ENCODE assay signal across 7 mouse cellular contexts in the genomic region with DNA sequence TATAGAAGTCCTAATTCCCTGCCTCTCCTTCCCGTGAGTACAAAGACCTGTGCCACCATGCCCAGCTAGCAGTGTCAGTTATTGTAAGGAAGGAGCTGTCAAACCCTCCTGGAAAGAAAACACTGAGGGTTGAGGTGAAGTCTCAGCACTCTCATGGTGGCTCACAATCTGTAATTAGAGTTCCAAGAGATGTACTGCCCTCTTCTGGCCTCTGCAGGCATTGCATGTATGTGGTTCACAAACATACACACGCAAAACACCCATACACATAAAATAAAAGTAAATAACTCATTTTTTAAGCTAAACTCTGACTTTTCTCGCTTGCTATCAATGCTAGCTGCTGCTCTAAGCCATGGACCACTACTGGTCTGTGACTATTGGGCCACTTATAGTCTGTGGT. TPM values are rescaled to one million over a fixed set of nuclear protein-coding genes. Genes with fewer than 3 reads are reported as not detected.
DNase-seq lines count a peak whose midpoint lies in the region; ATAC-seq and TF ChIP-seq lines count a peak whose summit lies in the region.

No protein-coding gene starts in this region.

- H3K4me3 ChIP-seq in liver, embryonic 12.5 days, result no peak overlapping the region
- H3K4me3 ChIP-seq in bone marrow macrophage, adult 2 months (ENCODE audit: insufficient read depth, low read length), result no peak overlapping the region

- H3K27ac ChIP-seq in liver, embryonic 12.5 days, result no peak overlapping the region
- no peak overlapping the region for H3K27ac ChIP-seq in bone marrow macrophage, adult 2 months (ENCODE audit: insufficient read depth, low read depth, low read length)

- intact Hi-C loops in heart, postnatal 10 days (cut with DNase I), result no loop called here

- DNase-seq in liver, result peak; percentile 76
- DNase-seq in MEL-GATA-1-ER (ENCODE audit: extremely low read depth, low read depth), result peak; percentile 54
- DNase-seq in heart, postnatal 10 days, result peak; percentile 15 to 53
- no peak for DNase-seq in frontal cortex, postnatal 14 days (ENCODE audit: low spot score in 2 of 2)

- no peak for ATAC-seq in liver, embryonic 12.5 days
- ATAC-seq in megakaryocyte progenitor cell, adult 5-6 weeks (replicated peaks; ENCODE audit: poor library complexity), result peak; percentile 98

- H3K27me3 ChIP-seq in liver, embryonic 12.5 days (replicated peaks), result no peaks in the 10 kb centered on the region

- H3K4me1 ChIP-seq in liver, embryonic 12.5 days, result no peaks in the 10 kb centered on the region
- H3K4me1 ChIP-seq in bone marrow macrophage, adult 2 months (ENCODE audit: control insufficient read depth, insufficient read depth, low read length), result no peaks in the 10 kb centered on the region

- 0 out of 2 replicates have a peak, but pooled peaks cover 11% of the 10 kb centered on the region for H3K36me3 ChIP-seq in liver, embryonic 12.5 days

- no peak overlapping the region for H3K4me2 ChIP-seq in liver, embryonic 12.5 days

- 40% methylated on average over 3 of the region's 3 CpGs for WGBS in liver, embryonic 12.5 days (ENCODE audit: insufficient replicate concordance)

- H3K9me3 ChIP-seq in liver, embryonic 12.5 days (replicated peaks), result no peaks in the 10 kb centered on the region

- H3K9ac ChIP-seq in liver, embryonic 12.5 days, result no peak overlapping the region

- peak; percentile 26; the same call in 1 of the 2 replicates for TF ChIP-seq CTCF in bone marrow macrophage, adult 2 months (IDR thresholded peaks at IDR 0.05; ENCODE audit: low read depth, low read length)

- no peak for TF ChIP-seq POLR2A in bone marrow macrophage, adult 2 months (IDR thresholded peaks at IDR 0.05; ENCODE audit: borderline replicate concordance, low read depth, low read length)

RNA-seq across cellular contexts. Expression of a gene that starts 11.4 kb away (rescaled TPM):
- 22.8 and 24.2 TPM in 2 replicates for polyA plus RNA-seq in liver, embryonic 12.5 days (2016; fragmentation: Nextera tagmentation; extraction: Ambion mirVana)
- 20.8 and 24.5 TPM in 2 replicates for polyA plus RNA-seq in bone marrow macrophage, adult 2 months (2012; ENCODE audit: insufficient read depth, insufficient read length, missing spikeins)
- total RNA-seq in heart, postnatal 10 days (2021), result 10 to 100 TPM; 20.3 to 23.6 TPM
- 30.0 and 42.4 TPM in 2 replicates for total RNA-seq in megakaryocyte progenitor cell, adult 5-6 weeks (2015)
- total RNA-seq in megakaryocyte progenitor cell, adult 5-6 weeks (2017), result 12.6 and 21.5 TPM in 2 replicates

RNA-seq across cellular contexts. Expression of a gene that starts 36.0 kb away (rescaled TPM):
- 2.3 and 3.1 TPM in 2 replicates for polyA plus RNA-seq in liver, embryonic 12.5 days (2016; fragmentation: Nextera tagmentation; extraction: Ambion mirVana)
- 0.23 and 1.3 TPM in 2 replicates for polyA plus RNA-seq in bone marrow macrophage, adult 2 months (2012; ENCODE audit: insufficient read depth, insufficient read length, missing spikeins)
- 1 to 10 TPM; 1.6 TPM for total RNA-seq in heart, postnatal 10 days (2021)
- total RNA-seq in megakaryocyte progenitor cell, adult 5-6 weeks (2015), result 0.32 and 0.90 TPM in 2 replicates
- total RNA-seq in megakaryocyte progenitor cell, adult 5-6 weeks (2017), result 0.64 and 0.67 TPM in 2 replicates

RNA-seq across cellular contexts. Expression of a gene that starts 43.9 kb away (rescaled TPM):
- polyA plus RNA-seq in liver, embryonic 12.5 days (2016; fragmentation: Nextera tagmentation; extraction: Ambion mirVana), result 0.94 and 1.8 TPM in 2 replicates
- 1.2 and 2.2 TPM in 2 replicates for polyA plus RNA-seq in bone marrow macrophage, adult 2 months (2012; ENCODE audit: insufficient read depth, insufficient read length, missing spikeins)
- total RNA-seq in heart, postnatal 10 days (2021), result not detected
- total RNA-seq in megakaryocyte progenitor cell, adult 5-6 weeks (2015), result 1.2 and 2.1 TPM in 2 replicates
- not detected in 2 replicates for total RNA-seq in megakaryocyte progenitor cell, adult 5-6 weeks (2017)

RNA-seq across cellular contexts. Expression of a gene that starts 44.6 kb away (rescaled TPM):
- 6.8 and 7.4 TPM in 2 replicates for polyA plus RNA-seq in liver, embryonic 12.5 days (2016; fragmentation: Nextera tagmentation; extraction: Ambion mirVana)
- 19.6 and 22.4 TPM in 2 replicates for polyA plus RNA-seq in bone marrow macrophage, adult 2 months (2012; ENCODE audit: insufficient read depth, insufficient read length, missing spikeins)
- total RNA-seq in heart, postnatal 10 days (2021), result 10 to 100 TPM; 11.6 to 15.5 TPM
- 37.2 and 40.1 TPM in 2 replicates for total RNA-seq in megakaryocyte progenitor cell, adult 5-6 weeks (2015)
- total RNA-seq in megakaryocyte progenitor cell, adult 5-6 weeks (2017), result 30.5 and 36.2 TPM in 2 replicates

Comparison
In these comparisons a context has a peak if more than half of its experiments do, and no peak if none do; other contexts are left out.
1. DNase-seq: peak in liver (single experiment), MEL-GATA-1-ER (single experiment) and heart, postnatal 10 days (2 of 2); none in frontal cortex, postnatal 14 days (0 of 2).